Mouse (Mus musculus): ENCODE data around the gene Sac3d1. TPM values are rescaled to one million over a fixed set of nuclear protein-coding genes. Genes with fewer than 3 reads are reported as not detected.
A peak's percentile ranks its signal among the peaks of the same experiment; 100 is the strongest.

Sac3d1 gene
- polyA plus RNA-seq, 1 experiment: 23.8 TPM

DNA sequence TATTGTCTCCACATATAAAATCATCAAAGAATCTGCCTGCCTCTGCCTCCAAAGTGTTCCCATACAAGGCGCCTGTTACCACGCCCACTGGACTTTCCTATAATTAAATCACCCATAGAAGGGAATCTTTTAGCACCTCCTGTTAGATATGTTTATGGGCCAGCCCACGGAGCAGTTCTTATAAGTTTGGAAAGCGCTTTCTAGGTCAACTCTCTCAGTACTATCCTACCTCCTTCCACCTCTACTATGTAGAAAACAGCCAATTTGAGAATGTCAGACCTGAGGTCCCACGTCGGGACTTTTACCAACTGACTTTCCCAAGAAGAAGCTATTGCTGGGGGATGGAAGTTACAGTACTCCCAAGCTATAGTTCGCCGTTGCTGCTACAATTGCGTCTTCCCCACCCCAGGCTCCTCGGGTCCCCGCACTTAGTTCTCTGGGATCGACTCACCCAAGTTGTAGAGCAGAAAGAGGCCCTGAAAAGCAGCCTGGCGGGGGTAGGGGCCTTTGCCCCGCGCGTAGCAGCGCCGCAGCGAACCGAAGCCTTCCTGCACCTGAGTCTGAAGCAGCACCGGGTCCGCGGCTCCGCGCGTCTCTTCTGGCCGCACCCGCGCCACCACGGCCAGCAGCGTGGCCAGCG, 984 bp downstream of the Sac3d1 start:
- no peak for DNase-seq
- TF ChIP-seq CTCF (conservative IDR thresholded peaks at IDR 0.05; ENCODE audit: insufficient read depth, insufficient read length, low read depth, low read length) (no peak), POLR2A (IDR thresholded peaks at IDR 0.05; ENCODE audit: low read depth, low read length) (no peak)
- Histone ChIP-seq H3K36me3 (ENCODE audit: control insufficient read depth, insufficient read depth, low read length) (no peaks in the 10 kb centered on the region), H3K27me3 (replicated peaks; ENCODE audit: control insufficient read depth, insufficient read depth, low read length) (no peaks in the 10 kb centered on the region), H3K4me1 (ENCODE audit: control insufficient read depth, insufficient read depth, low read length) (peaks cover 7% of the 10 kb centered on the region; the same call in 1 of the 2 replicates), H3K4me3 (ENCODE audit: insufficient read depth, low read depth, low read length) (peak overlapping the region; percentile 77), H3K27ac (ENCODE audit: insufficient read depth, low read depth, low read length) (peak overlapping the region; percentile 40)
- WGBS: 4% methylated on average over 32 of the region's 32 CpGs

DNA sequence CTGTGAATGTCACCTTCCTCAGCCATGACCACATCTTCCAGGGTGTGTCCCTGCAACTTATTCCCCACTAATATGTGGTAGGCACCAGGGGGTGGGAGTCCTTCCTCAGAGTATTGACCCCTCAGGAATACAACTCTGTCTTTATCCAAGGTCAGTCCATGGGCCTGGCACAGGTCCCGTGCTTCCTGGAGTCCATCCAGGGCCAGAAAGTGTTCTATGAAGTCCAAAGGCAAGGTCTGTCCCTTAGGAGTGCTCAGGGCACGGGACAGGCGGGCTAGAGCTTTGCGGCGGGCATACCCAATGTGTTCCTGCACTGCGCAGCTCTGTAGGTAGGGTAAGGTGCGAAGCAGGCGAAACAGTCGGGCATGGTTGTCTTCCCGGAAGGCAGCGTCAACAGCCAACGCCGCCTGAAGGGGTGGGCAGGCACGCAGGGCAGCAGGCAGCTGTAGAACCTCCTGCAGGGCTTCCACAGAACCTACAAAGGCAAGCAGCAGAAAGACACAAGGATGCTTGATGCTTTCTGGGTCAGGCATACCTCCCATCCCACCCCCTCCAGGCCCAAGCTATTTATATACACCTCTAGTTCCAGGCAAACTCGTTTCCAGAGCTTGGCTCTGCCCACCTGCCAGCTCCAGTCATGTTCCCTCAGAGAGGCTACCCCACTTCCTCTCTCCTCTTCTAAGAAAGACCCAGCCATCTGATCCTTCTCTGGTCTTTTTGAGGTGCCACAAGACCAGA, 2.2 kb downstream of the Sac3d1 start:
- H3K4me3 ChIP-seq (ENCODE audit: insufficient read depth, low read depth, low read length): no peak overlapping the region
- peak; percentile 68 for DNase-seq
- no peak overlapping the region for H3K27ac ChIP-seq (ENCODE audit: insufficient read depth, low read depth, low read length)
- no peaks in the 10 kb centered on the region for H3K27me3 ChIP-seq (replicated peaks; ENCODE audit: control insufficient read depth, insufficient read depth, low read length)
- peaks cover 7% of the 10 kb centered on the region; the same call in 1 of the 2 replicates for H3K4me1 ChIP-seq (ENCODE audit: control insufficient read depth, insufficient read depth, low read length)
- H3K36me3 ChIP-seq (ENCODE audit: control insufficient read depth, insufficient read depth, low read length): no peaks in the 10 kb centered on the region
- TF ChIP-seq CTCF (conservative IDR thresholded peaks at IDR 0.05; ENCODE audit: insufficient read depth, insufficient read length, low read depth, low read length): no peak
- no peak for TF ChIP-seq POLR2A (IDR thresholded peaks at IDR 0.05; ENCODE audit: low read depth, low read length)
- 73% methylated on average over 15 of the region's 15 CpGs for WGBS

DNA sequence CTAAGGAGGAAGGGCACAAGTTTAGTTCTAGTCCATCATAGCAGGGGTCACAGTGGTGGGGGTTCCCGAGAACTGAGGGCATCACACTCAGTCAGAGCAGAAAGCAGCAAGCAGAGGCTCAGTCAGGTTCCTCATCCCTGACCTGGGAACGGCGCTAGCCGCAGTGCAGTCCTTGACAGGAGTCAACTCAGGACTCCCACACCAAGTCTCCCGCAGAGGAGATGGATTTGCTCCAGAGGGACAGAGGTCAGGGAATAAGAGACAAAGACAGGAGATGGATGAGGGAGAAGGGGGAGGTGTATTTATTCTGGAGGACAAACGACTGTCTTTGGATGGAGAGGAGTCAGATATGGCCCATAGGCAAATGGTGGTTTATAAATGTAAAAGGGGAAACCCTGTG, 5.3 kb downstream of the Sac3d1 start:
- 30% methylated on average over 6 of the region's 6 CpGs for WGBS
- H3K4me3 ChIP-seq (ENCODE audit: insufficient read depth, low read depth, low read length): no peak overlapping the region
- H3K27me3 ChIP-seq (replicated peaks; ENCODE audit: control insufficient read depth, insufficient read depth, low read length): no peaks in the 10 kb centered on the region
- no peaks in the 10 kb centered on the region for H3K36me3 ChIP-seq (ENCODE audit: control insufficient read depth, insufficient read depth, low read length)
- peaks cover 4% of the 10 kb centered on the region; the same call in 1 of the 2 replicates for H3K4me1 ChIP-seq (ENCODE audit: control insufficient read depth, insufficient read depth, low read length)
- TF ChIP-seq CTCF (conservative IDR thresholded peaks at IDR 0.05; ENCODE audit: insufficient read depth, insufficient read length, low read depth, low read length): no peak
- TF ChIP-seq POLR2A (IDR thresholded peaks at IDR 0.05; ENCODE audit: low read depth, low read length): no peak
- no peak overlapping the region for H3K27ac ChIP-seq (ENCODE audit: insufficient read depth, low read depth, low read length)
- DNase-seq: peak; percentile 69

DNA sequence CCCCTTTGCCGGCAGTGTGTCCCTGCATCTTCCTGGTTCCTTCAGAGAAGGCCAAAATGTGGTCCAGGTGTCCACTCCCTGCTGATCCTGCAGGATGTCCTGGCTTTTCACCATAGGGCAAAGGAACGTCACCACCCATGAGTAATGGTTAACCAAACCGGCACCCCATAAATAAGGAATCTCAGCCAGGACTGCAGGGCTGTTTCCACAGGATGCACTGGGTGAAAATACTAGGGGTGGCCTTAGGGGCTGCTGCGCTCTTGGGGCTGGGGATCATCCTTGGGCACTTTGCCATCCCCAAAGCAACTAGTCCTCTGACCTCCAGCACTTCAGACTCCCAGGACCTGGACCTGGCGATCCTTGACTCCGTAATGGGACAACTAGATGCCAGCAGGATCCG, 12.9 kb downstream of the Sac3d1 start, which contains the start of gene Naaladl1:
TSS of gene Naaladl1 (plus strand) at position 197 of the 400 bp plus-strand sequence.
- Histone ChIP-seq H3K4me1 (ENCODE audit: control insufficient read depth, insufficient read depth, low read length) (no peaks in the 10 kb centered on the region), H3K27ac (ENCODE audit: insufficient read depth, low read depth, low read length) (no peak within 1 kb of the TSS), H3K27me3 (replicated peaks; ENCODE audit: control insufficient read depth, insufficient read depth, low read length) (no peaks in the 10 kb centered on the region), H3K4me3 (ENCODE audit: insufficient read depth, low read depth, low read length) (no peak within 1 kb of the TSS), H3K36me3 (ENCODE audit: control insufficient read depth, insufficient read depth, low read length) (no peaks in the 10 kb centered on the region)
- DNase-seq: peak; percentile 40
- no peak for TF ChIP-seq POLR2A (IDR thresholded peaks at IDR 0.05; ENCODE audit: low read depth, low read length)
- no peak for TF ChIP-seq CTCF (conservative IDR thresholded peaks at IDR 0.05; ENCODE audit: insufficient read depth, insufficient read length, low read depth, low read length)
- 62% methylated on average over 7 of the region's 7 CpGs for WGBS

DNA sequence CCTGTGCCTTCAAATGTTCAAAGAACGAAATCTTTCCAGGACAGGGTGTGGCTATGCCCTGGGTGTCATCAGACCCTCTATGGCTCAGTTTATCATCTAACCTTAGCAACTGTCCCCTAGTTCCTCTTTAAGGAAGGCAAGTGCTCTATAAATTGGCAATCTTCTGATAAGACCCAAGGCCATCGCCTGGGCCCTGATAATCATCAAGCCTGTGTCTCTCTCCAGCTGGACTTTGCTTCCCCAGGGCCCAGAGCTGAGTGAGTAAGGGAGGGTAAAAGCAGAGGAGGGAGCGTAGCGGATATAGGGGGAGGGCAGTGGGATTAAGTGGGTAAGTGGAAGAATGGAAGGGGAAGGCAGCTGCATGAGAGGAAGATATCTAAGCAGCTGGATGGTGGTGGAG, 14.0 kb downstream of the Sac3d1 start:
- H3K4me3 ChIP-seq (ENCODE audit: insufficient read depth, low read depth, low read length): no peak overlapping the region
- no peaks in the 10 kb centered on the region for H3K4me1 ChIP-seq (ENCODE audit: control insufficient read depth, insufficient read depth, low read length)
- no peak for TF ChIP-seq CTCF (conservative IDR thresholded peaks at IDR 0.05; ENCODE audit: insufficient read depth, insufficient read length, low read depth, low read length)
- TF ChIP-seq POLR2A (IDR thresholded peaks at IDR 0.05; ENCODE audit: low read depth, low read length): no peak
- no peaks in the 10 kb centered on the region for H3K27me3 ChIP-seq (replicated peaks; ENCODE audit: control insufficient read depth, insufficient read depth, low read length)
- H3K27ac ChIP-seq (ENCODE audit: insufficient read depth, low read depth, low read length): no peak overlapping the region
- WGBS: 74% methylated on average over 4 of the region's 4 CpGs
- DNase-seq: no peak
- H3K36me3 ChIP-seq (ENCODE audit: control insufficient read depth, insufficient read depth, low read length): no peaks in the 10 kb centered on the region

DNA sequence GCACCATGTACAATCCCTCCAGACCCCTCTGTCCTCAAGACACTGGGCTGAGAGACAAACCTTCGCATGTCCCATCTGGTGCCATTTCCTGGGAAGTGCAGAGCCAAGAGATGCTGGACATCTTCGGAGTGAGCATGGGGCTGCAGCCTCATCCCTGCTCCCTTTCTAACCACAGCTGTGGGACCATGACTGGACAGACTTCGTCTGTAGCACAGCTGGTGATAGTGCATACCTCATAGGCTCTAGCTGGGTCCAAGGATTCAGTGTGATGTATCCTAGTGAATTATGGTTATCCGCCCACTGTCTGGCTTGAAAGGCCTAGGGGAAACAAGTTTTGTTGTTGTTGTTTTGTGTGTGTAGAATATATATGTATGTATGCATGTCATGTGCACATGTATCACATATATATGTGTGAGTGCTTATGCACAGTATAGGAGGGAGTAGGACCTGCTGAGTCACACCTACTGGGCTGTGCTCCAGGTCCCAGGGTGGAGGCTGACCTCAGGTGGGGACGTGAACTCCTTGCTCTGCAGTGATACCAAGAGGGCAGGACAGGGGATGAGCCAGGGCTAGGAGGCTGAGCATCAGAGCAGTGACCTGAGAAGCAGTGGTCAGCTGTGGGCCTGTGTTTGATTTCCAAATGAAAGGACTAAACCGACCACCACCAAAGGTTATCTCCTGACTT, 16.1 kb downstream of the Sac3d1 start:
- Histone ChIP-seq H3K4me3 (ENCODE audit: insufficient read depth, low read depth, low read length) (no peak overlapping the region), H3K27me3 (replicated peaks; ENCODE audit: control insufficient read depth, insufficient read depth, low read length) (no peaks in the 10 kb centered on the region), H3K27ac (ENCODE audit: insufficient read depth, low read depth, low read length) (no peak overlapping the region), H3K4me1 (ENCODE audit: control insufficient read depth, insufficient read depth, low read length) (no peaks in the 10 kb centered on the region), H3K36me3 (ENCODE audit: control insufficient read depth, insufficient read depth, low read length) (no peaks in the 10 kb centered on the region)
- TF ChIP-seq POLR2A (IDR thresholded peaks at IDR 0.05; ENCODE audit: low read depth, low read length) (no peak), CTCF (conservative IDR thresholded peaks at IDR 0.05; ENCODE audit: insufficient read depth, insufficient read length, low read depth, low read length) (no peak)
- DNase-seq: no peak
- WGBS: 71% methylated on average over 6 of the region's 6 CpGs

DNA sequence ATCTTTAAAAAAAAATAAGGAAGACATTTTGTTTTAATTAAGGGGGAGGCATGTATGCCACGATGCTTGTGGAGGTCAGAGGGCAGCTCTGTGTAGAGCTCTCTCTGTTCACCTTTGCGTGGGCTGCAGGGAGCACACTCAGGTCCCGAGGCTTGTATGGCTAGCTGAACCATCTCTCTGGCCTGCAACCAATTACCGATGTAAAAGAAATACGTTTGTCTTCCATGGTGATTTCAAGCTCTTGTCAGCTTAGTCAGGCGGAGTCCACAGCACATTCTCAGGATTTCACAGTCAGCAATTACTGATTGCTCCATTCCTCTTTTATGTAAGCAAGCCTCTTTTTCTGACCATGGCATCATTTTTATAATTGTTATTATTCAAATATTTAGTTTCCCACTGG, 17.3 kb downstream of the Sac3d1 start:
- DNase-seq: no peak
- H3K27ac ChIP-seq (ENCODE audit: insufficient read depth, low read depth, low read length): no peak overlapping the region
- H3K4me1 ChIP-seq (ENCODE audit: control insufficient read depth, insufficient read depth, low read length): no peaks in the 10 kb centered on the region
- 70% methylated on average over 6 of the region's 6 CpGs for WGBS
- H3K27me3 ChIP-seq (replicated peaks; ENCODE audit: control insufficient read depth, insufficient read depth, low read length): no peaks in the 10 kb centered on the region
- no peak overlapping the region for H3K4me3 ChIP-seq (ENCODE audit: insufficient read depth, low read depth, low read length)
- TF ChIP-seq POLR2A (IDR thresholded peaks at IDR 0.05; ENCODE audit: low read depth, low read length) (no peak), CTCF (conservative IDR thresholded peaks at IDR 0.05; ENCODE audit: insufficient read depth, insufficient read length, low read depth, low read length) (no peak)
- no peaks in the 10 kb centered on the region for H3K36me3 ChIP-seq (ENCODE audit: control insufficient read depth, insufficient read depth, low read length)
